Mouse (Mus musculus) olfactory bulb, adult 2 months (tissue): Measurements from ENCODE around the gene Ano5.

Experiments
- CTCF ChIP-seq: fragments of 200-500 bp; IDR thresholded peaks from 2 replicates; pipeline ENCODE4 v1.5.1; 2012; ENCODE audit warnings: low read depth, mild to moderate bottlenecking, low read length, moderate library complexity; ENCODE audit not compliant: insufficient read depth
- POLR2A ChIP-seq: fragments of 200-500 bp; IDR thresholded peaks from 2 replicates; pipeline ENCODE4 v1.6.1; 2012; ENCODE audit warnings: mild to moderate bottlenecking, low read depth, low read length, moderate library complexity; ENCODE audit not compliant: insufficient read depth

GRCm38 (mm10) chr7:51627666-51628065 is 116.8 kb downstream of the Ano5 start:
- no peak for TF ChIP-seq CTCF
- TF ChIP-seq POLR2A = no peak
